Mouse (Mus musculus) bone marrow, adult 2 months (tissue): ENCODE data around the gene Vmn1r44.

Experiments
- CTCF ChIP-seq: fragments of 200-500 bp; IDR thresholded peaks from 2 replicates; pipeline ENCODE4 v1.5.1; 2011; ENCODE audit warnings: low read length, control low read depth; ENCODE audit not compliant: control insufficient read depth, insufficient read depth
- POLR2A ChIP-seq: fragments of 200-500 bp; IDR thresholded peaks from 2 replicates; pipeline ENCODE4 v1.6.1; 2011; ENCODE audit warnings: low read depth, mild to moderate bottlenecking, control low read depth, low read length, borderline replicate concordance; ENCODE audit not compliant: control insufficient read depth

DNA sequence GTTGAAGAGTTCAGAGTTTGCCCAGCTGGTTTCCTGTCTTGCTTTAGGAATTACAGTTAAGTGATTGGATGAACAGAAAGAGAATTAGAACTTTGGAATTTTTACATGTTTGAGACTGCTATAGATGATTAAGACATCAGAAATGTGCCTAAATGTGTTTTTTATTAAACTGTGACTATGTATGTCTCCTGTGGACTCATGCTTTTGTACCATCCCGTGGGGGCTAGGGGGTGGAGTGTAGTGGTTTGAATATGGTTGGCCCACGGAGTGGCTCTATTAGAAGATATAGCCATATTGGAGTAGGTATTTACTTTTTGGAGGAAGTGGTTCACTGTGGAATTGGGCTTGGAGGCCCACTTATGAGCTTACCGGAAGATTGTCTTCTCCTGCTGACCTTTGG is 25.9 kb upstream of the Vmn1r44 start:
- TF ChIP-seq CTCF (no peak), POLR2A (no peak)
